Mouse (Mus musculus): ENCODE results near the gene Rora. TPM values are rescaled to one million over a fixed set of nuclear protein-coding genes. Genes with fewer than 3 reads are reported as not detected.

Rora gene
- polyA plus RNA-seq, 1 experiment: not detected

DNA sequence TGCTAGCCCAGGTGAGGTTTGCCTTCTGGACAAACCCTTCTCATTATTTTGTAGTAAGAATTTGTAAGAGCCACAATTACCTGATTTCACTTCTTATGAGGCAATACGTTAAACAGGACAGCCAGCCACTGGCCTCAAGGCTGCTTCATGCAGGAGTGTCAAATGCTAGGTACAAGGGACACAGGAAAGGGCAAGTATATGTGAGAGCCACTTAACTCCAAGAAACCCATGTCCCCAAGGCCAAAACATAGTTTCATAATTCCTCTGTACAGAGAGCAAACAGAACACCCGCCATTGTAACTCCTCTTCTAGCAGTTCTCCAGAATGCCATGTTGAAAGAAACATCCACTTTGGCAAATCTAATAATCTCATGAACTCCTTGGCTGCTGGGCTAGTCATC lies 205.9 kb downstream of the Rora start:
- no peak for TF ChIP-seq GATA1 (IDR thresholded peaks at IDR 0.05; ENCODE audit: low read length)

DNA sequence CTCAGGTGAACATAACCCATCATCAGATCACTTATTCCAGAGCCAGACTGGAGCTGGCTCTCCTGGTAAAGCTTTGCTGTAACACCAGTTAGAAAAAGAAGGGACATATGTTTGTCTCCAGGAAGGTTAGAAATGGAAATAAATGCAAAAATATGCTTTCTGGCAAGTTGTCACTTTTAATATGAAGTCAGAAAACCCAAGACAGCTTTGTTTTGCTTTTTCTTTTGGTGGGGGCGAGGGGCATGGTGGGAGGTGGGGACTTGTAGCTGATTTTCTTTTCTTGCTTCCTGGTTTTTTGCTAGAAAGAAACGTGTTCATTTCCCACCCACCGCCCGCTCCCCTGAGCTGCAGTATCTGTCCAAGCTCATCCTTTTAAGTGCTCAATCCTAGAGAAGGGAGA lies 212.7 kb downstream of the Rora start:
- TF ChIP-seq GATA1 (IDR thresholded peaks at IDR 0.05; ENCODE audit: low read length): no peak

DNA sequence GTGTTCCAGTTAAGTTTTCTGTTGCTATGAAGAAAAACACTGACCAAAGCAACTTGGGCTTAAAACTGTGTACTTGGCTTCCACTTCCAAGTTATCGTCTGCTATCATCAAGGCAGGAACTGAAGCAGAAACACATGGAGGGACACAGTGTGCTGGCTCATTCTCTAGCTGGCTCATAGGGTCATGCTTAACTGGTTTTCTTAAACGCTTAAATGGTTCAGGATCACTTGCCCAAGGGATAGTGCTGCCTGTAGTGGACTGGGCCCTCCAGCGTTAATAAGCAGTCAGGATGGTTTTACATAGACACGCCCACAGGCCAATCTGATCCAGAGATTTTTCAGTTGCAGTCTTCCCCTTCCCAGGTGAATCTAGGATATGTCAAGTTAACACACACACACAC lies 220.3 kb downstream of the Rora start:
- no peak for TF ChIP-seq GATA1 (IDR thresholded peaks at IDR 0.05; ENCODE audit: low read length)

DNA sequence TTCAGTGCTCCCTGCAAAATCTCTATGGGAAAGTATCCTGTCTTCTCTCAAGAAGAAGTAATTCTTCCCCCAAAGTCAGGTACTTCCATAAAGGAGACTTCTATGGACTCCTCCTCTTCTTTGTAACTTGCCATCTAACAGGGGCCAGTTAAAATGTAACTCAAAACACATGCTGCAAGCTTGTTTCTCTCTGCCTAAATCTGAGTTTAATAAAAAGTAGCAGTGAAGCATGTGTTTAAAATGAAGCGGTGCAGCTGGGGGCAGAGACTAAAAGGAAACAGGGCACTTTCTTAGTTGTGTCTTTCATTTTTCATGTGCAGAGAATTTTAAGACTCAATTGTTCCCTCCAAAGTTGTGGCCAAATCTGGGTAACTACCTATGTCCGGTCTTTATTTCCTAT lies 221.0 kb downstream of the Rora start:
- TF ChIP-seq GATA1 (IDR thresholded peaks at IDR 0.05; ENCODE audit: low read length): no peak

DNA sequence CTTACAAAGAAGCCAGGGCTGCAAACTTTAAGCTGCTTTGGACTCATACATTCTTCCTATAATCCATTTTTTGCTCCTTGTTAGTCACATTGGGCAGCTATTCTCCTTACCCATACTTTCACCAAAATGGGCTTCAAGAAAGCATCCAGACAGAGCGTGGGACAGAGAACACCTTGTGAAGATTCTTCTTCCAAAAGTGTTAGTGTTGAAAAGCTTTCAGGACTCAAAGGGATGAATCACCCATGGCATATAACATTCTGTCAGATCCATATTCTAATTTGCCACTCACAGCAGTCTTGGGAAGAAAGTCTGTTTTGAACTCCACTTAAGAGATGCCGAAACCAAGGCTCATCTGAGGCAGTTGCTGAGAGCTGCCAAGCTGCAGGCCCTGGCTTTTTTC lies 222.2 kb downstream of the Rora start:
- TF ChIP-seq GATA1 (IDR thresholded peaks at IDR 0.05; ENCODE audit: low read length): no peak

DNA sequence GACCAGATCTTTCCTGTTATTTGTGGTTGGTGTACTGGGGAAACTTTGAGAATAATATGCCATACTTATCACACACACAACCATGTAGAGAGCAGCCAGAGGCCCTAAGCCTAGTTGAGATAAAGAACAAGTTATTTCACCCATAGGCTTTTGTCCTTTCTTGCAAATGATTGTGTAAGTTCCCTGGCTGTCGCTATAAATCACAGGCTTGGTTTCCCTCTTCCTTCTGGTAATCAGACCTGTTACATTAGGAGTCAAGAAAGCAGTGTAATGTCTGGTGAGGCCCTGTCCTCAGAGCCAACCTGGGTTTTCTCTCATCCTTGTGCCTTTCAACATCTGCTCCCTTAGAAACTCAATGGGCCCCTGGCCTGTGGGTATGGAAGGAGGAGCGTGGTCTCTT lies 222.7 kb downstream of the Rora start:
- no peak for TF ChIP-seq GATA1 (IDR thresholded peaks at IDR 0.05; ENCODE audit: low read length)

DNA sequence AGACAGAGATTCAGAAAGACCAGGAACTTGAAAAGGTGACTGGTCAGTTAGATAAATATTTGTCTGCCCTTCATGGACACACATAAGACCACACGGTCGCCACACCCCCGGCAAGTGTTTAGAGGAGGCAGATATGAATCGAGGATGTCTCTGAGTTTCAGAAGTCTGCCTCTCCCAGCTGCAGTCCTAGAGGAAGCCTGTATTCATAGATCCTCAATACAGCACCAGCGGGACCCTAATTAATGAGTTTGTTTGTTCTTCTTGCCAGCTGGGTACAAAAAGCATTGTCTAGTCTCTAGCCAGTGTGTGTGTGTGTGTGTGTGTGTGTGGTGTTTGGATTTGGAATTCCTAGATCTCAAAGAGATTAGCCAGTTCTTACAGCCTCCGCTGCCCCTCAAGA lies 228.3 kb downstream of the Rora start:
- TF ChIP-seq GATA1 (IDR thresholded peaks at IDR 0.05; ENCODE audit: low read length): no peak

DNA sequence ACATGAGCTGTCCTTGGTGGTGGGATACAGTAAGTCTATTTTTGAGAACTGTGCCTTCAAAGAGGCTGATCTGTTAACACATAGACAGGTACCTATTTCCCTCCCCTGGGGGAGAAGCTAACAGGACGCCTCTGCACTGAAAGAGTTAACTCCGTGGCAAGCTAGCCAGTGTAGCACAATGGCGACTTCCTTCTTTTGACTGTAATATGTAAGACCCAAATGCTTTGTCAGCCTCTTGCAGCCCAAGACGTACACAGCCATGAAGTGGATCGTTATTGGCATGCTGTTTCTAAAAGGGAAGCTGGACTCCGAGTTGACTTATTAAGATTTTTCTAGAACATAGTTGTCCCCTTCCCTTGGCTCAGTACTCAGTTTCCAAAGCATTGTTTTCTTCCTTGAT lies 229.4 kb downstream of the Rora start:
- no peak for TF ChIP-seq GATA1 (IDR thresholded peaks at IDR 0.05; ENCODE audit: low read length)

DNA sequence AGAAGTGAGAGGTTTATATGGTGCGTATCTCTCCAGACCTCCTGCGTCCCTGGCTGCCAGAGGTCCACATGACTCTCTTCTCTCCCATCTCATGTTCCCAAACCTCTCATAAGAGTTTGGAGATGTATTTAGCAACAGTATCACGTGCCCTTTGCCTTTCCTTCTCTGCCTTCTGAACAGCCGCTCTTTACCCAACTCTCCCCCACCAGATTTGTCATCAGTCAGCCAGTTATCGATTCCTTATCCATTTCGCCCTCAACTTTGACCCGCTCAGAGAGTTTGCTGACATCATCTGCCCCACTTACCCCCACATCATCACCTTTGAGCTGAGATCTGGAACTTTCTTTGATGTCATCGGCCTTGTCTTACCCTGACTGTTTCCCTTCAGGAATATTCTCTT lies 230.1 kb downstream of the Rora start:
- no peak for TF ChIP-seq GATA1 (IDR thresholded peaks at IDR 0.05; ENCODE audit: low read length)

DNA sequence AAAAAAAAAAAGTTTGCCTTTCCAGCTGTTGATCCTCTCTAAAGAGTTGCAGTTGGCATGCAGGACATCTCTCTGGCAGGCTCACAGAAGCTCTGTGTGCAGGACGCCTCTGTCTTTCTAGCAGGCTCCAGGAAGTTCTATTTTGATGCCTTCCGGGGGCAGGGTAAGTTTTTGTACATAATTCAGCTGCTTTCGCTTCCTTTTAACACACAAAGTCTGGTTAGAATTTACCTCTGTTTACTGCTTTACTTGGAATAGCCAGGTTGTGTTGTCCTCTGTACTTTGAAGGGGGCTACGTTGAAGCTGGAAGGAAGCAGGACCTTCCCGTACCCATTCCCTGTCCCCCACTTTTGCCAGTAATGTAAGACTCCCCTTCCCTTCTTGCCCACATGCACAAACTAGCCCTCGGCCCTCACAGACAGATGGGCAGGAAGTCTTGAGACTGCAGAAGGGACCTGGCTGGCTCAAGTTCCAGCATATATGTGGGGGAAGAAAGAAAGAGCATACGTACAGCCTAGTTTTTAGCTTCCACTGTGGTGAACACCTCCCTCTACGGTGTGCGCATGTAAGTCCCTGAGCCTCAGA lies 231.0 kb downstream of the Rora start:
- TF ChIP-seq GATA1 (IDR thresholded peaks at IDR 0.05; ENCODE audit: low read length): no peak

DNA sequence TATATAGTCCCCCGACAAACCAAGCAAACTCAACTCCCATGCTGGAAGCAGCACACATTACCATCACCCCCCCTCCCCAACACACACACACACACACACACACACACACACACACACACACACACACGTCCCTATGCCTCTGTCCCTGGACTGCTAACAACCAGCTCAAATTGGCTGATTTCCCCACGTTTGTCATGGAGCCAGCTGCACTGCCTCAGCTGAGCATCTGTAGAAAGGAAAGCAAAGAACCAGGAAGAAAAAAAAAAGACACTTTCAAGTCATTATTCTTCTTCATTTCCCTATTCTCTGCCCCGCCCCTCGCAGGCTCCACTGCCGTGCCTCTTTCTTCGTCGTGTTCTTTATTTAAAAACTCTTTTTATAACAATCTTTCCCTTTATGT lies 235.1 kb downstream of the Rora start:
- TF ChIP-seq GATA1 (IDR thresholded peaks at IDR 0.05; ENCODE audit: low read length): no peak

DNA sequence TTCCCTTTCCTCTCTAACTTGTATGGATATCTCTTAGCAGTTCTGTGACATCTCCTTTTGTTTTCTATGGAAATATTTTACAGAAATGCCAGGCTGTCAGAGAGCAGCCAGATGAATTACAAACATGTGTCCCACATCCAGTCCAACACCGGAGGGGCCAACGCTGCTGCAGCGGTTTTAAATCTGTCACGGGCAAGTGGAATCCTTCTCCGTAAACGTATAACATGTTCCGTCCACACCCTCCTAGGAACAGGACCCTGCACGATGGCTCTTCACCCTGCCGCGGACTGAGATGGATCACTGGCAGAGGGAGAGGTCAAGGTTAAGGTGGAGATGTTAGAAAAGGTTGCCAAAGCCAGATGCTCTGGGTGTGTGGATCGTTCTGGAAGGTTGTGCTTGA lies 237.8 kb downstream of the Rora start:
- TF ChIP-seq GATA1 (IDR thresholded peaks at IDR 0.05; ENCODE audit: low read length): no peak

DNA sequence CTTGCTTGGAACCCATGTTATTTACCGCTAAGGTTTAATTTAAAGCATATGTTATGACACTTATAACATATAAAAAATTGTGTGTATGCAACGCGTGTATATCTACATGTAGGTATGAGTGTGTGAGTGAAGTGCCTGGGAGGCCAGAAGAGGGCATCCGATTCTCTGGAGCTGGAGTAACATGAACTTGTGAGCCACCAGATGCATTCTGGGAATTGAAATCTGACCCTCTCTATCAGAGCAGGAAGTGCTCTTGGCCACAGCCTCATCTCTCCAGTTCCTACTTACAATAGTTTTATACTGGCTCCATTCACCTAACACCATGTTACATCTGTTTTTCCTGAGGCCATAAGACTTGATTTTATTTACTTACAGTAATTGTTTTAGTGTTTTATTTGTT lies 238.8 kb downstream of the Rora start:
- no peak for TF ChIP-seq GATA1 (IDR thresholded peaks at IDR 0.05; ENCODE audit: low read length)

DNA sequence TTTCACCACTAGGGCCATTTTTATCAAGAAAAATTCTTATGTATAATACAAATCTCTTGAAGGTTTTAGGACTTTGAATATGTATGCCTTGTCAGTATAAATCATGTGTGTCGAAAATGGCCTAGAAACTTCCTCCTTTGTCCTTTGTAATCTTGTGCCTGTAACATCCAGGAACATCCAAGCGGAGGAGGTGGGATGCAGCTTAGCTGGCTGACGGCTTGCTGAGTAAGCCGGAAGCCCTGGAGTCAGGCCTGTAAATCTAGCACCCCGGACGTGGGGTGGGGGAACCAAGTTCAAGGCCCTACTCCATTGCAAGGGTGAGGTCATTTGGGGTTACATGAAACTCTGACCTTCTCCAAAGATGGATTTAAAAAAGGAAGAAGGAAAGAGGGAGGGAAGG lies 239.3 kb downstream of the Rora start:
- TF ChIP-seq GATA1 (IDR thresholded peaks at IDR 0.05; ENCODE audit: low read length): no peak

DNA sequence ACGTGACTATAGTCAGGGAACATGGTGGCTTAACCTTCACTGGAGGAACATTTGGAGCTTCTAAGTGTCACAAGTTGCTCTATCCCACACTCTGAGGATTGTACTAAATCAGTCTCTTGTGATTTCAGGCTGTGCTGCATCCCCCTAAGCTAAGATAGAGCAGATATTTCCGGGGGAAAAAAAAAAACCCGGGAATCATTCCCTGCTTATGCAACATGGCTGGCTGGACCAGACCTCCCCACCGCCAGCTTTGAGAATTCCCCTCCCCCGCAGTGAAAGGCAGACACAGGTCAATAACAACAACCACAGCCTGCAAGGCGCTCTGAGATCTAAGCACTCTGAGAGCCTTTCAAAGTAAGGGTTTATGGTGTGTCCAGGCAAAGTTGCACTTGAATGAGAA lies 244.7 kb downstream of the Rora start:
- no peak for TF ChIP-seq GATA1 (IDR thresholded peaks at IDR 0.05; ENCODE audit: low read length)

DNA sequence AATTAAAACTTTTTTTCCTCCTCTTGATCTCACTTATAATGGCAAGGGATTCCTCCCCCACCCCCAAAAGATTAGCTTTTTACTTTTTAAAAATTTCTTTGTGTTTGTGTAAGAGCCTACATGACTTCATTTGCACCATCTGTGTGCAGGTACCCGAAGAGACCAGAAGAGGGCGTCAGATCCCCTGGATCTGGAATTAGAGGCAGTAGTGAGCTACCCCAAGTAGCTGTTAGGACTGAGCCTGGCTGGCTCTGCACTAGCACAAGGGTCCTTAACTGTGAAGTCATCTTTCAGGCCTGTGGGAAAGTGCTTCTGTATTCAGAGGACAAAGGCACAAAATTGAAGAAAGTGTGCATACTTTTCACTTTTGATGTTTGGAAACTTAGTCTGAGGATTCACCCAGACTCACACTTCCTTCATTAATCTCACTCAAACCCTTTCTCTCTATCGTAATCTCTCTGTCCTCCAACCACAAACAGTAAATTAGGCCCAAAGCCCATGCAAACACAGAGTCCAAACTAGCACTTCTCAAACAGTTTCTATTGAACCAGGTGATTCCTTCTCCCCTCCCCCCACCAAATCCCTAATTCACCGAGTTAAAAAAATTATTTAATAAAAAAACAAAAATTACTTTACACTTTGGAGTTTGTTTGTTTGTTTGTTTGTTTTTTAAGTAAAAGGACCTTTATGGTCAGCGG lies 246.1 kb downstream of the Rora start:
- no peak for TF ChIP-seq GATA1 (IDR thresholded peaks at IDR 0.05; ENCODE audit: low read length)

DNA sequence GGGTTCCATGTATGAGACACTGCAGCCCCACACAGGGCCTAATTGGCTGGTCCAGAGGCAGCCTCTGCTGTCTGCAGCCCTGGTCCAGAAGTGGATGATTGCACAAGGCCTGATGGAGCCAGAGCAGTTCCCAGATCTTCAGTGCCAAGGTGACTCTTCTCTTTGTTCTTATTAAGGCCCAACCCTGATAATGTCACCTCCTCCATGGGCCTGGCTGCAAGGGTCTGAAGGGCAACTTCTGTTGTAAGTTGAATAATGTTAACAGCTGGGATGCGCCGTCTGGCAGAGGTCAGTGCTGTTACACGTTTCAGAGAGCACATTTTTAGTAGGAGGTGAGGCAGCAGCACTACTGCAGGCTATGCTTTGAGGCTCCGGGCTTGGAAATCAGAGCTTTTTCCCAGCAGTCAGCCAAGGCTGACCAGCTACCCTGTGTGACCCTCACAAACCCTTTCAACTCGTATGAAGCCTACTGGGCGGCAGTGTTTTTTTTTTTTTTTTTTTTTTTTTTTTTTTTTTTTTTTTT lies 252.8 kb downstream of the Rora start:
- TF ChIP-seq GATA1 (IDR thresholded peaks at IDR 0.05; ENCODE audit: low read length): no peak

Data from G1E-ER4 (cell line).